Mouse (Mus musculus) c-Kit-negative CD71-positive TER-119-positive erythroid progenitor cells, embryonic 14.5 days (primary cell): ENCODE measurements around the gene Iqsec1.
A peak's percentile ranks its signal among the peaks of the same experiment; 100 is the strongest.

ENCODE experiments used
- DNase-seq: peaks from one replicate; pipeline ENCODE4 v3.0.0-alpha.2; 2013; ENCODE audit warnings: low read depth, low spot score

The Iqsec1 gene

DNA sequence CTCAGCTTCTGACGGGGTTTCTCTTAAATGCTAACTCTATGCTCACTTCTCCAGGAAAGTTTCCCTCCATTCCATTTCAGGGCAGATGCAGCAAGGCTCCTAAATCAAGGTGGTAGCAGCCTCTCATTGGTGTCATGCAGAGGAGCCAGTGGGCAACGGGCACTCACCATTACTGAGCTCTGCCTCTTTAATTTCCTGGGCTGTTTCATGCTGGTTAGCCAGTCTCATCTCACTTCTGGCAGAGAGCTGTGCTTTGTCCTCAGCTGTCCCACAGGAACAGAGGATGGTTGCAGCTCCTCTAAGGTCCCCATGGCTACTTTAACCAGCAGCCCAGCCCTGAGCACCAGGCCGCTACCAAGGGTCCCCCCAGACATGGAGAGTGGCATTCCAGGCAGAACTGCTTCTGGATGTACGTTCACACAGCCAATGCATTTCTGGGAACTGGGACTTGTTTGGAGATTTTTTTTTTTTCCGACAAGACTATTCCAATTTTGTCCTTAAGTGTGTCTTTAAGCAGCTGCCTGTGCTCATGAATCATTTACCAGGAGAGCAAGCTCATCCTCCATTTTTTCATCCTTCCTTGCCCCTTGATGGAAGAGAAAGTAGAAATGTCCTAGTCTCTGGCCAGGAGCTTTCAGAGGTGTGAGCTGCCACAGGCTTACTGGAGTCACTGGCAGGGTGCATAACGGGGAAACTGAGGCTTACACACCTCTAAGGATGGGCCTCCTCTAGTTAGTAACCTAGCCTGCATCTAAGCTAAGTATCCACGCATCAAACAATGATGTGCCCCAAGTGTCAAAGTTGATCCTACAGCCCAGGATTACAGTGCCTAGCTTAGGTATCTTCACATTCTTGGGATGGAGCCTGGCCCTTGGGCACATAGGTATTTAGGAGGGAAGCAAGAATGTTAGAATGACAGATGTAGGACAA, 98.9 kb downstream of the Iqsec1 start:
- DNase-seq: no peak

DNA sequence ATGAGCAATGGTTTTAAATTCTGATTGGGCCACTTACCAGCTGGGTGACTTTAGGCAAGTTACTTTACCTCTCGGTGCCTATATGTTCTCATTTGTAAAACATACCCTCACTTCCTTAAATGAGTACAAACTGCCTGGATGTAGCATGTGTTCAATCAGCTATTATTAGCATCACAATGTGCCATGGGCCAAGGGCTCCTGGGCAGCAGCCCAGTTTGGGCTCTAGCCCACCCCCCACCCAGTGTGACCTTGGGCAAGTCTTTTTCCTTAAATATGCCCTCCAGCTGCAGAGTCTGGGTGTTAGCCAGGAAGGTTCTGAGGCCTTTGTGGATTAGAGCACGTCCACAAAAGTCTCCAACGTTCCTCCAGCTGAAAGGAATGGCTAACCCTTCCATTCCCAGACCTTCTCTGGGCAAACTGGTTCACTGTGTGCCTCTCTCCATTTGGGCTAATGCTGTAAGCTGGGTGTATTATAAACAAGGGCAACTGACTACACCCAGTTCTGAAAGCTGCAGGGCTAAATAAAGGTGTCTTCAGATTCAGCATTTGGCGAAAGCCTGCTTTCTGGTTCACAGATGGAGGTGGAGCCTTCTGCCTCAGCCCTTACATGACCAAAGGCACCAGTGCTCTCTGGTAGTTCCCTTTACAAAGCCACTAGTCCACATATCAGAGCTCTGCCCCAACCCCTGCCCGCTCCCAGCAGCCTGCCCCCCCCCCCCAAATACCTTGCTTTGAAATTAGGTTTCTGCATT, 101.3 kb downstream of the Iqsec1 start:
- DNase-seq: no peak

DNA sequence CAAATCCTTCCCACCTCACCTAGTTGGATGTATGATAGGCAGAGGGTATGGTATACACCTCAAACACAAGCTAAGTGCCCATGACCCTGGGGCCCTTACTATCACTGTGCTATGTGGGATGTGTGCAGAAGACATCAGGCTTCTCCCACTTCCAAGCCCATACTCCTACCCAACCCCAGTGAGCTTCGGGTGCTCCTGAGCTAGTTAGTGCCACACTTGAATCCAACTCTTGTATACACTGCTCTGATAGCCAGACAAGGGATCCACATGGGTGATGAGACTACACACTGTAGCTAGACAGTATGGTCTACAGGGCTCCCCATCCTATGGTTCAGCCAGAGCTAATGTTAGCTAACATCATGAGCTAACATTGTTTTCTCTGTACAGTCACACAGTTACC, 102.9 kb downstream of the Iqsec1 start:
- no peak for DNase-seq

DNA sequence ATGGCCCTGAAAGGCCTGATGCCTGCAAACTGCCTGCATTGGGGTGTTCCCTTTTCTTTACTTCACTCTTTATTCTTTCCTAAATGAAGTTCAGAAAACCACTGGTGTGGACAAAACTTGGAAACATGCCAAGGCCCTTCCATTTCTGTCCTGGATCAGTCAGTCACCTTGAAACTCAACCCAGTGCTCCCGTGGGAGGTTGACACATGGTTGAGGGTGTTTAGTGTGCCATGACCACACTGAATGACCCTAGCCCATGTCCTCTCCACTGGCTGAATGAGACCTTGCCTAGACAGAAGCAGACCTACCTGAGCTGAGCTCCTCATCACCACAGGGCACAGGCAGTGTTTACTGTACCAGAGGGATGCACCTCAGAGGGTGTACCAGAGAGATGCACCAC, 103.9 kb downstream of the Iqsec1 start:
- DNase-seq: no peak

DNA sequence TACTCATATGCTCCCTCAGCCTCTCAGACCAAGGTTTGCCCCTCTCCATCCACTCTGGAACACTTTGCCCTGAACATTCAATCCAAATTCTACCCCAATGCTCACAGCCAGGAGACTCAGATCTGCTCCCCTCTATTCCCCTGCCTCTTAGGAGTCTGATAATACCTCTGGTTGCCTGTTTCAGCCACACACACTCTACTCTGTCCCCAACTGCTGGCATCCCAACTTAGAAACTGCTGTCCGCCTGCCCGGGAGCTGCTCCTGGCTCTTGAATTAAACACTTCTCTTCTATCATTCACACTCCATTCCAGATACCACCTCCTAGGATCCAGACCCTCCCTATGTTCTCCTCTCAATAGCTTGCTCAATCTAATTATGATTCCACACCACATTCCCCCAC, 107.5 kb downstream of the Iqsec1 start:
- DNase-seq: no peak

DNA sequence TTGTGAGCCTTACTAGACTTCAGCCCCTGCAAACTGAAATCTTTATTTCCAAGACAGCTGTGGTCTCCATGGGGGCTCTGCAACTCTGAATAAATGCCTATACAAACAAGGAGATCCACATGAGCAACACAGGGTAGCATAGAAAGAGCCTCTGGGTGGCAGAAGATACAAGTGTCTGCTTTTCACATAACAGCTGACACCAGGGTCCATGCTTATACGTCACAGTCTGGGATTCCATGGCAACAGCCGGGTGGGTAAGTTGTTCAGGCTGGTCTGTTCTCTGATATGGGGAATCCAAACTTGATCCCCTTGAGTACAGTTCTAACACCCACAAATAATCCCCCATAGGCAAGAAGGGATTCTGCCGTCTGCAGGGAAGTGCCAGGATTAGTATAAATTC, 108.1 kb downstream of the Iqsec1 start:
- DNase-seq: no peak

DNA sequence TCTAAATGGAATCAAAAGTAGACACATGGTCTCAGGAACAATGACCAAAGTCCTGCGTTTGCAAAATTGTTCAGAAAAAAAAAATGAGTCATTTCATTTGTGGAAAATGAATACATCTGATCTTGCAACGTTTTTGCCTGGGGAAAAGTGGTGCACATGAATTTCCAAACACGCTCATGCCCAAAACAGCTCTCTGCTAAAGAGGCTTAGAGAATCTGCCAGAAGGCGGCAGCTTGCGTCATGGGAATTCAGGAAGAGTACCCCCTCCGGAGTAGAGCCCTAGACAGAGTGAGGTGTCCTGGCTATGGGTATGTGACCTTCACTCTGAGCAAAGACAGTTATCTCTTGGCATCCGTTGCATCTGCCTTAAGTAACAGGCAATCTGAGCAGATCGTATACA, 116.9 kb downstream of the Iqsec1 start:
- no peak for DNase-seq

DNA sequence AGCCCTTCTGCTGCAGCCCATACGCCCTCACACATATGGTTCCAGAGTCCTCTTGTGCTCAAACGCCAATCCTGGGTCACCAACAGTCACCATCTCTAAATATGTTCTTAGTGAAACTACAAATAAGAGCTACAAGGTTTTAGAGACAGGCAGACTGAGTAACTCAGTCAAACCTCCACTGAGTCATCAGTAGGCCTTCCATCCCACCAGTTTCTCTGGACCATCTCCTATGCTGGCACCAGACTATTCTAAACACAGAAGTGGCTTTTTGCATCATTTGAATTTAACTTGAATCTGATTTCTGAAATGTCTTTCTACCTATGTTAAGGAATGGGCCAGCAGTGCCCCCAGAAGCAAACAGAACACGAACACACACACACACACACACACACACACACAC, 120.5 kb downstream of the Iqsec1 start:
- DNase-seq: no peak

DNA sequence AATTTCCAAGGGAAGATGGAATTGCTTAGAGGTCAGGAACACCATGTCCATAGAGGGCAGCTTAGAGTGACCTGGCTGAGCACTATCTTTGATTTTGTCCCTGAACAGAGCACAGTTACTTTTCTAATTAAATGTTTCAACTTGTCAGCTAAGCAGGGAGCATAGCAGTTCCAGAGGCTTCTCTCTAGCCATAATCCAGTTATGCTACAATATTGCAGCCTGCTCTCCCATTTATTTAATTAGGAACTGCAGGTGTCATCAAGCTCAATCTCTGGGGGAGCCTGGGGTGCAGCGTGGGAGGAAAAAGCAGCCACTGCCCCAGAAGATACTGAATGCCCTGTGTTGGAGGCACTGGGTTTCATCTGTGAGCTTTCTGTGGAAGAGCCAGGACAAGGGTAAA, 127.1 kb downstream of the Iqsec1 start:
- no peak for DNase-seq

DNA sequence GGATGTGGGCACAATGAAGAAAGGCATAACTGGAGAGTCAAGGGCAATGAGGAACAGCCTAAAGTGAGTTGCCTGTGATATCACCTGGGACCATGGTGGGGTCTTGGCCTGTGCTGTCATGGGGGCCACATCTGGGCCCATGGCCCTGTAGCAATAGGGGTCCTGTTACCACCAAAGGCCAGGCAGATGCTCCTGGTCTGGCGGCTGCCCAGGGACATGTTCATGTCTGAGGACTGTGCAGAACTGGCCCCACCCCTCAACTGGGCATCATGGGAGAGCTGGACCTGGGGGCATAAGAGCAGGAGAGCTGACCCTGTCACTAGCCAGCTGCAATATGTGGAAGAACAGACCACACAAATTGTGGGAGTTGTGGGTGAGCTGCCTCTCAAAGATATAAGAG, 130.6 kb downstream of the Iqsec1 start:
- no peak for DNase-seq

DNA sequence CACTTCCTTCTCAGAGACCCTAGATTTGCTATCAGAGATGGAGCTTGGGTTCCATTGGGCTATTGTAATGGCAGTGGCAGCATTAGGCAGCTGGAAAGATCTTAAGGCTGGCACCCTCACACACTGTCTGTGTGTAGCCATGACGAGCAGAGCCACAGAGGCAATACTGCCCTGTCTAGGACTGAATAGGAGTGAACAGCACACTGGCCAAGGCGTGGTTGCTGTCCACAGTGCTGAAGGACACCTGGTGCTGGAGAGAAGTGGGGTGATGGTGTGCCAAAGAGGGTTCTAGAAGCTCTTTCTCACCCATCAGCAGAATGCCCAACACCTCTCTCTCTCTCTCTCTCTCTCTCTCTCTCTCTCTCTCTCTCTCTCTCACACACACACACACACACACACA, 136.1 kb downstream of the Iqsec1 start:
- no peak for DNase-seq

DNA sequence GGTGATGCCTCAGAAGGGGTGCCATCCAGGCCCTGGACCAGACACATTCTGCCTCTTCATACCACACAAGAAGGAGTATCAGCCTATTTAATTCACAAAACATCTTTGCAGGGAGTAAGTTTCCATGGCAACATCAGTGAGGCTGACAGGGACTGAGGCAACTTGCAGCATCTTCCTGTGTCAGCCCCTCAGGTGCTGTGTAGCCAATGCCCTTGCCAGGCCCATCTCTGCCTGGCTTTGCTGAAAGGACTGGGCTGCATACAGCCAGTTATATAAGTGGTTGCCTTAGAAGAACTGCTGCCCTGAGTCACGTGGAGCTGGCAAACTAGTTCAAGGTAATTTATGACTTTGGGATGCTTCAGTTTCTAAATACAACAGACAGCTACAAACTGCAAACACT, 140.4 kb downstream of the Iqsec1 start:
- no peak for DNase-seq

DNA sequence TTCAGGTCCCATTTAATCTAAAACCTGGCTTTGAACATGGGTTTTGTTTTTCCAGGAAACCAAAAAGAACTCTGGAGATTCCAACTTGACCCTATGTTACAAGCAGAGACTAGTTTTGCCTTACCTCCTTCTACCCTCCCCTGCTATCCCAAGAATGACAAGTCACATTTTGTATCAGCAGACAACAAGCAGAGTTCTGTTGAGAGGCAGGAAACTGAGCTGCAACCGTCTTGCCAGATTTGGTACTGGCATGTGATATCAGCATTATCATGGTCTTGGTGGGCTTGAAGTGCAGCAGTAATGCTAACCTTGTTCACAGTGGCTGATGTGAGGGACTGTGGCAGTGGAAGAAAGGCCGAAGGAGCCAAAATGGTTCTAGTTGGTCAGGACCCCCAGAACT, 141.0 kb downstream of the Iqsec1 start:
- no peak for DNase-seq

DNA sequence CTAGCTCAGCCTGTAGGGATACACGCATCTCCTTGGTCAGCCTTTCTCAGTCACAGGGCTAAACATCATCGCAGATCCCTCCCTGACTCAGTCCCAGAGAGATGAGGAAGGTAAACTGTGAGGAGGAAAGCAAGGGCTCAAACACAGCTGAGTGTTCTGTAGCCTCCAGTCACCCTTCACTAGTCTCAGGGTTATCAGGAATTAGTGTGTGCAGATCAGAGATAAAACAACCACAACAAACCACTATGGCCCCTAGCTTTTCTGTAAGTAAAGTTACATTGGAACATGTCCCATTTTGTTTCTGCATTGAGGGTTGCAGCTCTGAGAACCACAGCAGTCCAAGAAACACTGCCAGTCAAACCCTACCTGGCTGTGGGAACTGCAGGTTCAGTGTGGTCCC, 148.5 kb downstream of the Iqsec1 start:
- no peak for DNase-seq

DNA sequence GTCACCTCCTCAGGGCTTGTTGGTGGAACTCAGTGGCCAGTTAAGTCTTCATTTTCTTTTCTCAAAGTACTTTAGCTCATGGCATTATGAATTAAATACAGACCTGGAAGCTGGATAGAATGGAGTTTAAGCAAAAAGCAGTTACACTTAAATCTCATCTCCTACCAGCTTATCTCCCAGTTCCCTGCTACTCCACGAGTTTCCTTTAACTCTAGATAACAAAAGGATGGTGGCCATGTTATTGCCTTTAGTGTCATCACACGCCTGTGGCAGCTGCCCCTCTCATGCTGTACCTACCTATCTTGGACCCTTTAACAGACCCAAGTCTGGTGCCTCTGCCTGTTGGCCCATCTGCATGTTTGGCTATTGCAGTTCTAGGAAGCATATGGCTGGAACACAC, 151.7 kb downstream of the Iqsec1 start:
- DNase-seq: no peak

DNA sequence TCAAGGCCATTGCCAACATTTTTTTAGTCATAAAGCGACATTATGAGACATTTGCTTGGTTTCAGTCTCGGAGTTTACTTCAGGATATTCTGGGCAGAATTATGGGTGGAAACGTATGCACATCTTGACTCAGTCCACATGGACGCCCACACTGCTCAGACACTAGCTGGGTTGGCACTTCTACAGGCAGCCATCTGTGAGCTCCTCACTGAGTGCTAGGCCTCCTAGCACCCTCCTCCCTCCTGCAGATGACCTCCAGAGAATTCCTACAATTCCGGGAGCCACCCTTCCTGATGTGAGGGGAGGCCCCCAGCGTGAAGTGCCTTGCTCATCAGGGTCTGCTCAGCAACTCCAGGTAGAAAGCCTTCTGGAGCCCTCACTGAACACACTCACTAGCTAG, 158.9 kb downstream of the Iqsec1 start:
- no peak for DNase-seq

DNA sequence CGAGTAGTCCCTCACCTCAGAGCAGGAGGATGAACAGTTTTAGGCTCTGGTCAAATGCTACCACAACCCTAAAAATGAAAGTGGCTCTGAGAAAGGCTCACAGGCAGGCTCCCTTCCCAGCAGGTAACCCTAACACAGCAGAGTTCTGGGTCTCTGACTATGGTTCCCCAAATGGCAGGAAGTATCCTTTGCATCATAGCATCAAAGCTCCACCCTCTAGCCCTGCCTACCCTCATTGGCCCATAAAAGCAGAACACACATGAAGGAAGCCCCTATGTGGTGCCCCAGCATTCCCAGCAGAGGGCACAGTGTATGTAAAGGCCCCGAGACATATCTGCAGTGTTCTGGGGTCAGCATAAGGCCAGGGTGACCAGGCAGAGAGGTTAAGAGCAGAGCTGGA, 163.4 kb downstream of the Iqsec1 start:
- DNase-seq: no peak

DNA sequence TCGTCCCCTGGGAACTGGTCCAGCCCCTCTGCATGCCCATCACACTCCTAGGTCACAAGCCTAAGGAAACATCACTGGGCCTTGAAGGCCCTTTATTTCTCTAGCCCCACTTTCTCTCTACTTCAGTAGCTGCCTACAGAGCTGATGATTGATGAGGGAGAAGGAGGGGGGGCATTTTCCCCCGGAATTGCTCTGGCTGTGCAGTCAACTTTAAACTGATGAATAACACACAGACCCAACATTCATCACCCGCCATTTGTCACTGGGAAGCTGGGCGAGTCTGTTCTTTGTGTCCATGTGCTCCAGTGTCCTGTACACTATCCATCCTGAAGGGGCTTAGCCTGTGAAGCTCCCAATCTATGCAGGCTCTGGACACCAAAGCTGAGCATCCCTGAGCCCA, 165.2 kb downstream of the Iqsec1 start:
- DNase-seq: no peak

DNA sequence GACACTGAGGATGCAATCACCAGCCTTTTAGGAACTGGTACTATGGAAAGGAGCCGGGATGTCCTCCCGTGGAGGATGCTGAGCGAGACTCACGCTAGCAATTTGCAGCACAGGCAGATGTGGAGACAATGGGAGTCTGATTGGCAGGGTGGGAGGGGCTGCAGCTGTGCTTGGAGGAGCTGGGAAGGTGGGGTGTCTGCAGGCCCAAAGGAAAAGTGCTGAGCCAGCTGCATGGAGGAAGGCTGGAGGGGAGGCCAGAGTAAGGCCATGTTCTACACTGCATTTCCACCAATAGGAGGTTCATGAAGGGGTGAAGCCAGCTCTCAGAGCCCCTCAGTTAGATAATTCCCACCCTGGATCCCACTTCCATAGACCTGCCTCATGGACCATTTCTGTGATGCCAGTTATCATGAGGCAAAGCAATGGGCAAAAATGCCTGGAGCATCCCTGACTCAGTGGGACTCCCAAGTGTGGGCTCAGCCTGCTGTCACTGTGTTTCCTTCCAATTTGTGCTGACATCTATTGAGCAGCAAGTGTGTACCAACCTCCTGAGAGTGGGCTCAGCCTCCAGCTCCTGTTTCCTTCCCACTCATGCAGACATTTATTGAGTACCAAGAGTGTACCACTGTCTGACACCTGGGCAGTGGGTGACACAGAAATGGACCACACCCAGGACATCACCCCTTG, 166.4 kb downstream of the Iqsec1 start:
- DNase-seq: no peak

DNA sequence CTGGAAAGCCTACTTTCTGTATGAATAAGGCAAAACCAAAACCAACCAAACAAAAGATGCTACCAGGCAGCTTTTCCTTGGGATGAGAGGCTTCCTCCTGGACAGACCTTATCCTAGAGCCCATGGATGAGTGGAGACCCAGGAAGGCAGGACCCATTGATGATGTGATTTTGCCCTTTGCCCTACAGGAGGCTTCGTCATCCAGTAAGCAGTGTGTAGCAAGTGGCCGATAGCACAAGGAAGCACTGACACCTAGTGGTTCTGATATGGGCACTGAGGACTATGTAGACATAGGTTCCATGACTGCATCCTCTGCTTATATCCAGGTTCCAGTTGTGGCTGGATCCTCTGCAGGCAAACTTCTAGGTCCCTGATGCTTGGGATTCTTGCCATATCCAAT, 168.6 kb downstream of the Iqsec1 start:
- no peak for DNase-seq

DNA sequence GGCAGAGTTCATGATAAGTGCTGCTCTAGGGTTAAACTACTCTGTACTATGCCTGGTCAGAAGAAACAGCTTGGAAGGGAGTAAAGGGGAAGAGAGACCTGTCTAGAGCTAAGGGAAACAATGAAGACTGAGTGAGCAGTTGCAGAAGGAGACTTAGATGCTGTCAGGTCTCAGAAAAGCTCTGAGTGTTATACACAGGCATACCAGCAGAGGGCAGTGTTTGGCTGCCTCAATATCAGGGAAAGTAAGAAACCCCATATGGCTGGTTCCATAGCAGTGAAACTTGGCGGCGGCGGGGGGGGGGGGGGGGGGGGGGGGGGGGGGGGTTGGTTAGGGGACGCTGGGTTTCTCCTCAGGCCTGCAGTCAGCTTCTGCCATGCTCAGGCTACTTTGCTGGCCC, 169.5 kb downstream of the Iqsec1 start:
- DNase-seq: peak; percentile 45

DNA sequence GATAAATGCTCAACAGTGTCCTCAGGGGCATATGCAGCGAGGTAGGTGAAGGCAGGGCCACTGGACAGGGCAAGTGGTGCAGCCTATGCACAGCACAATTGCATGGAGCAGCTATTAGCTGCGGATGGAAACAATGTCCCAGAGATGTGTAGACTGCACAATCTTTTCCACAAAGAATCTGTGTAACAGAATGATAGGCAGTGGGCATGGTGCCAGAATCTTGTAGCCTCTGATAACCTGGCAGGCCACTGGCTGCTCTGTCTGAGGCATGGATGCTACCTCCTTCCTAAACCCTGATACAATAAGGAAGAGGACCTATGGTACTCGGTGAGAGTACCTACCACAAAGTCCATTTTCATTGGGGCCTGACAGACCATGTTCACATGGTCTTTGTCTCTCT, 171.9 kb downstream of the Iqsec1 start:
- DNase-seq: no peak

DNA sequence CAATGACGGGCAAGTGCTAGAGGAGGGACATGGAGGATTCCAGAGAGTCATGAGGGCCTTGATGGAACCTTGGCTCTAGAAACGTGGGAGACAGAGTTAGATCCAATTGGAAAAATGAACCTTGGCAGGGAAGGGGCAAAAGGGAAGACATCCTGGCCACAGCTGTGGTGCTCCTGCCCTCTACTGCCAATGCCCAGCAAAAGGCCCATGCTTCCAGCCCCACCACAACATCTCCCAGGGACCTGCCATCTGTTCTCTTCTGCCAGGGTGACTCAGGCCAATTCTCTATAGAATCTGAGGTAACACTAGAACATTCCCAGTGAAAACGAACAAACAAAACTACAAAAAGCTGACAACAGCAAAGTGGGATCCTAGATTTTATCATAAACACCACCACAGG, 173.1 kb downstream of the Iqsec1 start:
- no peak for DNase-seq
